Mouse (Mus musculus): ENCODE measurements around the gene Pyroxd2. TPM values are rescaled to one million over a fixed set of nuclear protein-coding genes. Genes with fewer than 3 reads are reported as not detected.

Pyroxd2 gene
- polyA plus RNA-seq, 1 experiment: 0.06 TPM

- Histone ChIP-seq H3K36me3 (ENCODE audit: control insufficient read depth, insufficient read depth) (no peaks in the 10 kb centered on the region), H3ac (ENCODE audit: control insufficient read depth, insufficient read length, low read depth) (no peak overlapping the region), H3K27me3 (ENCODE audit: control insufficient read depth, insufficient read depth, insufficient read length) (peaks cover 5% of the 10 kb centered on the region), H3K79me2 (ENCODE audit: control insufficient read depth, insufficient read depth) (no peaks in the 10 kb centered on the region), H3K4me3 (ENCODE audit: insufficient read depth, poor library complexity, severe bottlenecking) (no peak overlapping the region), H3K79me3 (ENCODE audit: low read depth) (no peaks in the 10 kb centered on the region)
- TF ChIP-seq MYOD1 (IDR thresholded peaks at IDR 0.05; ENCODE audit: control insufficient read depth, insufficient read length, low read depth) (no peak), FOSL1 (IDR thresholded peaks at IDR 0.05; ENCODE audit: insufficient read depth, low read length, poor library complexity, severe bottlenecking) (no peak), MAX (IDR thresholded peaks at IDR 0.05) (no peak), CEBPB (IDR thresholded peaks at IDR 0.05; ENCODE audit: low read depth) (no peak), CTCF (IDR thresholded peaks at IDR 0.05; ENCODE audit: control insufficient read depth, insufficient read depth, insufficient read length) (no peak), USF1 (IDR thresholded peaks at IDR 0.05; ENCODE audit: low read depth) (no peak), MYOG (IDR thresholded peaks at IDR 0.05; ENCODE audit: control insufficient read depth, extremely low read depth, insufficient read length) (no peak)
Observed at GRCm38 (mm10) chr19:42739734-42740133, 12.8 kb downstream of the Pyroxd2 start.

- Histone ChIP-seq H3K4me3 (ENCODE audit: insufficient read depth, poor library complexity, severe bottlenecking) (no peak overlapping the region), H3K79me2 (ENCODE audit: control insufficient read depth, insufficient read depth) (no peaks in the 10 kb centered on the region), H3K27me3 (ENCODE audit: control insufficient read depth, insufficient read depth, insufficient read length) (peaks cover 9% of the 10 kb centered on the region), H3K79me3 (ENCODE audit: low read depth) (no peaks in the 10 kb centered on the region), H3K36me3 (ENCODE audit: control insufficient read depth, insufficient read depth) (no peaks in the 10 kb centered on the region), H3ac (ENCODE audit: control insufficient read depth, insufficient read length, low read depth) (no peak overlapping the region)
- TF ChIP-seq CEBPB (IDR thresholded peaks at IDR 0.05; ENCODE audit: low read depth): no peak
- no peak for TF ChIP-seq MYOD1 (IDR thresholded peaks at IDR 0.05; ENCODE audit: control insufficient read depth, insufficient read length, low read depth)
- TF ChIP-seq USF1 (IDR thresholded peaks at IDR 0.05; ENCODE audit: low read depth): no peak
- TF ChIP-seq MAX (IDR thresholded peaks at IDR 0.05): no peak
- TF ChIP-seq FOSL1 (IDR thresholded peaks at IDR 0.05; ENCODE audit: insufficient read depth, low read length, poor library complexity, severe bottlenecking): no peak
- no peak for TF ChIP-seq CTCF (IDR thresholded peaks at IDR 0.05; ENCODE audit: control insufficient read depth, insufficient read depth, insufficient read length)
- TF ChIP-seq MYOG (IDR thresholded peaks at IDR 0.05; ENCODE audit: control insufficient read depth, extremely low read depth, insufficient read length): no peak
Observed at GRCm38 (mm10) chr19:42737753-42738152, 14.8 kb downstream of the Pyroxd2 start.

GRCm38 (mm10) chr19:42734982-42735381, 17.6 kb downstream of the Pyroxd2 start:
- no peaks in the 10 kb centered on the region for H3K79me2 ChIP-seq (ENCODE audit: control insufficient read depth, insufficient read depth)
- H3K27me3 ChIP-seq (ENCODE audit: control insufficient read depth, insufficient read depth, insufficient read length): peaks cover 9% of the 10 kb centered on the region
- no peaks in the 10 kb centered on the region for H3K36me3 ChIP-seq (ENCODE audit: control insufficient read depth, insufficient read depth)
- no peak overlapping the region for H3K4me3 ChIP-seq (ENCODE audit: insufficient read depth, poor library complexity, severe bottlenecking)
- TF ChIP-seq MYOG (IDR thresholded peaks at IDR 0.05; ENCODE audit: control insufficient read depth, extremely low read depth, insufficient read length): no peak
- no peak for TF ChIP-seq CEBPB (IDR thresholded peaks at IDR 0.05; ENCODE audit: low read depth)
- TF ChIP-seq USF1 (IDR thresholded peaks at IDR 0.05; ENCODE audit: low read depth): no peak
- TF ChIP-seq CTCF (IDR thresholded peaks at IDR 0.05; ENCODE audit: control insufficient read depth, insufficient read depth, insufficient read length): no peak
- TF ChIP-seq MAX (IDR thresholded peaks at IDR 0.05): no peak
- no peak for TF ChIP-seq FOSL1 (IDR thresholded peaks at IDR 0.05; ENCODE audit: insufficient read depth, low read length, poor library complexity, severe bottlenecking)
- TF ChIP-seq MYOD1 (IDR thresholded peaks at IDR 0.05; ENCODE audit: control insufficient read depth, insufficient read length, low read depth): no peak
- H3ac ChIP-seq (ENCODE audit: control insufficient read depth, insufficient read length, low read depth): no peak overlapping the region
- H3K79me3 ChIP-seq (ENCODE audit: low read depth): no peaks in the 10 kb centered on the region

GRCm38 (mm10) chr19:42727424-42727823, 25.2 kb downstream of the Pyroxd2 start:
- Histone ChIP-seq H3K4me3 (ENCODE audit: insufficient read depth, poor library complexity, severe bottlenecking) (no peak overlapping the region), H3K36me3 (ENCODE audit: control insufficient read depth, insufficient read depth) (no peaks in the 10 kb centered on the region), H3K79me3 (ENCODE audit: low read depth) (no peaks in the 10 kb centered on the region), H3ac (ENCODE audit: control insufficient read depth, insufficient read length, low read depth) (no peak overlapping the region), H3K79me2 (ENCODE audit: control insufficient read depth, insufficient read depth) (no peaks in the 10 kb centered on the region), H3K27me3 (ENCODE audit: control insufficient read depth, insufficient read depth, insufficient read length) (peaks cover 3% of the 10 kb centered on the region)
- no peak for TF ChIP-seq CEBPB (IDR thresholded peaks at IDR 0.05; ENCODE audit: low read depth)
- no peak for TF ChIP-seq FOSL1 (IDR thresholded peaks at IDR 0.05; ENCODE audit: insufficient read depth, low read length, poor library complexity, severe bottlenecking)
- TF ChIP-seq MYOG (IDR thresholded peaks at IDR 0.05; ENCODE audit: control insufficient read depth, extremely low read depth, insufficient read length): no peak
- no peak for TF ChIP-seq MYOD1 (IDR thresholded peaks at IDR 0.05; ENCODE audit: control insufficient read depth, insufficient read length, low read depth)
- TF ChIP-seq USF1 (IDR thresholded peaks at IDR 0.05; ENCODE audit: low read depth): no peak
- TF ChIP-seq CTCF (IDR thresholded peaks at IDR 0.05; ENCODE audit: control insufficient read depth, insufficient read depth, insufficient read length): no peak
- TF ChIP-seq MAX (IDR thresholded peaks at IDR 0.05): no peak

GRCm38 (mm10) chr19:42726766-42727165, 25.8 kb downstream of the Pyroxd2 start:
- Histone ChIP-seq H3K79me2 (ENCODE audit: control insufficient read depth, insufficient read depth) (no peaks in the 10 kb centered on the region), H3K79me3 (ENCODE audit: low read depth) (no peaks in the 10 kb centered on the region), H3K36me3 (ENCODE audit: control insufficient read depth, insufficient read depth) (no peaks in the 10 kb centered on the region), H3ac (ENCODE audit: control insufficient read depth, insufficient read length, low read depth) (no peak overlapping the region), H3K4me3 (ENCODE audit: insufficient read depth, poor library complexity, severe bottlenecking) (no peak overlapping the region), H3K27me3 (ENCODE audit: control insufficient read depth, insufficient read depth, insufficient read length) (peaks cover 3% of the 10 kb centered on the region)
- no peak for TF ChIP-seq USF1 (IDR thresholded peaks at IDR 0.05; ENCODE audit: low read depth)
- no peak for TF ChIP-seq MYOD1 (IDR thresholded peaks at IDR 0.05; ENCODE audit: control insufficient read depth, insufficient read length, low read depth)
- TF ChIP-seq MYOG (IDR thresholded peaks at IDR 0.05; ENCODE audit: control insufficient read depth, extremely low read depth, insufficient read length): no peak

- no peaks in the 10 kb centered on the region for H3K36me3 ChIP-seq (ENCODE audit: control insufficient read depth, insufficient read depth)
- peaks cover 3% of the 10 kb centered on the region for H3K27me3 ChIP-seq (ENCODE audit: control insufficient read depth, insufficient read depth, insufficient read length)
- no peaks in the 10 kb centered on the region for H3K79me3 ChIP-seq (ENCODE audit: low read depth)
- H3K4me3 ChIP-seq (ENCODE audit: insufficient read depth, poor library complexity, severe bottlenecking): no peak overlapping the region
- no peak overlapping the region for H3ac ChIP-seq (ENCODE audit: control insufficient read depth, insufficient read length, low read depth)
- H3K79me2 ChIP-seq (ENCODE audit: control insufficient read depth, insufficient read depth): no peaks in the 10 kb centered on the region
- no peak for TF ChIP-seq MYOD1 (IDR thresholded peaks at IDR 0.05; ENCODE audit: control insufficient read depth, insufficient read length, low read depth)
- TF ChIP-seq MYOG (IDR thresholded peaks at IDR 0.05; ENCODE audit: control insufficient read depth, extremely low read depth, insufficient read length): no peak
- no peak for TF ChIP-seq CTCF (IDR thresholded peaks at IDR 0.05; ENCODE audit: control insufficient read depth, insufficient read depth, insufficient read length)
- no peak for TF ChIP-seq MAX (IDR thresholded peaks at IDR 0.05)
- TF ChIP-seq CEBPB (IDR thresholded peaks at IDR 0.05; ENCODE audit: low read depth): no peak
- no peak for TF ChIP-seq USF1 (IDR thresholded peaks at IDR 0.05; ENCODE audit: low read depth)
- TF ChIP-seq FOSL1 (IDR thresholded peaks at IDR 0.05; ENCODE audit: insufficient read depth, low read length, poor library complexity, severe bottlenecking): no peak
Observed at GRCm38 (mm10) chr19:42725973-42726350, 26.6 kb downstream of the Pyroxd2 start.
